In the genomic region with DNA sequence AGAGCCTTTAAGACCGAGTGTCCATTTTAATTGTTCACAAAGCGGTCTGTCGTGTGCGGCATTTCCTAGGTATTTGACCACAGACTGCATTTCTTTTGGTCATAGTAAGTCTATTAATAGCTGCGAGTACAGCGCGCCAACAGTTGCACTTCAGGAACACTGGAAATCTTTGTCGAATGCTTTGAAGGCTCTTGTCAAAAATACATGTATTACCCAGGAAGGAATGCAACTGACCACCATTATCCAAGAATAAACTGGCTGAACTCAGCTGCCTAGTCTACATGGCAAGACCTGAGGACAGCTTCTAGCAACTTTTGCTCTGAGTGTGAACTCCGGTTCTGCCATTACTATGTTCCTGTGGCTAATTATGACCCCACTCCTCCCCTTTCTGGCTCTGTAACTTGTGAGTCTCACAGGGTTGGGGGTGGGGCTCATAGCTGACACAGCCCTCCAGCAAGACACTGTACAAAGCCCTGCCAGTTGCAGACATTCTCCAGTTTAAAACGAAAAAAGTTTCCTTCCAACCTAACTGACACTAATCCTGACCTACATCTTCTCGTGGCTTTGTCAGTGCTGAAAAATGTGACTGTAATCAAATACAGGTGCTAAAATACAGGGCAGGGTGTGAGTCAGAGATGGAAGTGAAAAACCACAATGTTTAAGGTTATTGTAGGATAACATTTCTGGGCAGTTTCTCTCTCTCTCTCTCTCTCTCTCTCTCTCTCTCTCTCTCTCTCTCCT, we compare ENCODE assay signal across 10 mouse cellular contexts.
DNase-seq lines count a peak whose midpoint lies in the region; ATAC-seq and TF ChIP-seq lines count a peak whose summit lies in the region.
"Had no signal": no experiment of that assay in that cellular context is flagged by ENCODE, and none has a peak within 500 bp of the region (broad histone marks: within the 10 kb centered on the region; RNA-seq: fewer than 3 reads in every experiment).

No protein-coding gene starts in this region.

- ATAC-seq in heart, embryonic 16.5 days (replicated peaks; ENCODE audit: extremely low read depth, insufficient read depth, low FRiP score), result peak; percentile 82
- ATAC-seq in midbrain, postnatal 0 days (ENCODE audit: low FRiP score), result no peak
- ATAC-seq in forebrain, embryonic 15.5 days (replicated peaks), result no peak
- no peak for ATAC-seq in midbrain, embryonic 11.5 days (ENCODE audit: low FRiP score)

- in situ Hi-C loops in CH12.LX (cut with MboI; ENCODE audit: low pct_ligation_motif_present, low pct_unique_long_range_greater_than_20kb, low sequenced_read_pairs), result loop anchor here (5.0 to 10.0 kb wide), 2 partner anchors 53 to 150 kb away; partner anchors contain the start of gene Dimt1

- peak overlapping the region; percentile 80 for H3K4me2 ChIP-seq in CH12.LX (ENCODE audit: insufficient read depth, low read depth, poor library complexity, severe bottlenecking)
- peak overlapping the region; percentile 50 for H3K4me2 ChIP-seq in heart, embryonic 16.5 days (ENCODE audit: low read depth, low read length)
- no peak overlapping the region for H3K4me2 ChIP-seq in midbrain, postnatal 0 days (ENCODE audit: low read depth, low read length, poor library complexity, severe bottlenecking)
- H3K4me2 ChIP-seq in forebrain, embryonic 15.5 days (replicated peaks), result no peak overlapping the region
- no peak overlapping the region for H3K4me2 ChIP-seq in midbrain, embryonic 11.5 days

- no peak for TF ChIP-seq POLR2A in CH12.LX (IDR thresholded peaks at IDR 0.05; ENCODE audit: low read depth, low read length)

- peak overlapping the region; percentile 44 for H3K9ac ChIP-seq in CH12.LX (ENCODE audit: insufficient read depth, low read depth)
- H3K9ac ChIP-seq in heart, embryonic 16.5 days (ENCODE audit: low read length), result no peak overlapping the region
- no peak overlapping the region for H3K9ac ChIP-seq in midbrain, postnatal 0 days (replicated peaks; ENCODE audit: low read length, poor library complexity, severe bottlenecking)
- no peak overlapping the region for H3K9ac ChIP-seq in forebrain, embryonic 15.5 days (replicated peaks)
- no peak overlapping the region for H3K9ac ChIP-seq in midbrain, embryonic 11.5 days (ENCODE audit: low read length)

- H3K4me3 ChIP-seq in CH12.LX (replicated peaks in 1 of 3; ENCODE audit: low read depth in 2 of 3, low read length in 2 of 3, poor library complexity in 1 of 3) (peak overlapping the region; percentile 21 to 35 (median 22)), macrophage (ENCODE audit: inconsistent target) (peak overlapping the region; percentile 8; the same call in 1 of the 2 replicates)
- peak overlapping the region; percentile 17; the same call in 1 of the 2 replicates for H3K4me3 ChIP-seq in heart, embryonic 16.5 days (ENCODE audit: low read length)
- H3K4me3 ChIP-seq in midbrain, postnatal 0 days (ENCODE audit: low read depth, low read length), result no peak overlapping the region
- H3K4me3 ChIP-seq in forebrain, embryonic 15.5 days, result no peak overlapping the region
- H3K4me3 ChIP-seq in midbrain, embryonic 11.5 days (ENCODE audit: low read depth, low read length), result no peak overlapping the region
- H3K4me3 ChIP-seq: midbrain, embryonic 10.5 days had no signal

- no peak for TF ChIP-seq RAD21 in CH12.LX (IDR thresholded peaks at IDR 0.05; ENCODE audit: low read depth, low read length)

- peaks cover 19 to 28% of the 10 kb centered on the region in 2 experiments for H3K4me1 ChIP-seq in CH12.LX (ENCODE audit: control insufficient read depth in 1 of 2, insufficient read depth in 2 of 2)
- peaks cover 22% of the 10 kb centered on the region for H3K4me1 ChIP-seq in heart, embryonic 16.5 days (ENCODE audit: control insufficient read depth, insufficient read depth, low read length)
- no peaks in the 10 kb centered on the region for H3K4me1 ChIP-seq in midbrain, postnatal 0 days (ENCODE audit: insufficient read depth, low read length)
- no peaks in the 10 kb centered on the region for H3K4me1 ChIP-seq in forebrain, embryonic 15.5 days
- H3K4me1 ChIP-seq in midbrain, embryonic 11.5 days (ENCODE audit: control insufficient read depth, insufficient read depth, low read length), result no peaks in the 10 kb centered on the region

- 21% methylated on average over 11 of the region's 11 CpGs for WGBS in heart, embryonic 16.5 days
- 7% methylated on average over 11 of the region's 11 CpGs for WGBS in macrophage (ENCODE audit: missing documents)
- 79% methylated on average over 11 of the region's 11 CpGs for WGBS in midbrain, postnatal 0 days
- WGBS in forebrain, embryonic 15.5 days, result 75% methylated on average over 11 of the region's 11 CpGs
- WGBS in midbrain, embryonic 11.5 days, result 87% methylated on average over 11 of the region's 11 CpGs

- H3K27ac ChIP-seq in CH12.LX (ENCODE audit: insufficient read depth, low read depth), result no peak overlapping the region
- H3K27ac ChIP-seq in heart, embryonic 16.5 days (ENCODE audit: low read length), result peak overlapping the region; percentile 91
- peak overlapping the region; percentile 22; the same call in 1 of the 2 replicates for H3K27ac ChIP-seq in macrophage
- H3K27ac ChIP-seq in midbrain, postnatal 0 days (ENCODE audit: low read depth, low read length), result no peak overlapping the region
- no peak overlapping the region for H3K27ac ChIP-seq in forebrain, embryonic 15.5 days (replicated peaks)
- H3K27ac ChIP-seq in midbrain, embryonic 11.5 days (ENCODE audit: low read depth, low read length), result no peak overlapping the region
- H3K27ac ChIP-seq: midbrain, embryonic 10.5 days had no signal

- H3K79me2 ChIP-seq in CH12.LX (replicated peaks; ENCODE audit: control insufficient read depth, extremely low read depth, insufficient read depth, poor library complexity, severe bottlenecking) (no peaks in the 10 kb centered on the region), macrophage (ENCODE audit: inconsistent target) (no peaks in the 10 kb centered on the region)

- dilution Hi-C loops in CH12.LX (cut with MboI; ENCODE audit: extremely low pct_ligation_motif_present, extremely low pct_unique_long_range_greater_than_20kb, low sequenced_read_pairs), result no loop called here

- TF ChIP-seq CTCF in CH12.LX (conservative IDR thresholded peaks at IDR 0.05 in 1 of 2, IDR thresholded peaks at IDR 0.05 in 1 of 2; ENCODE audit: low read depth in 2 of 2, low read length in 2 of 2), result no peak
- TF ChIP-seq CTCF in midbrain, postnatal 0 days (IDR thresholded peaks at IDR 0.05), result no peak

- DNase-seq in 3T3-L1 (ENCODE audit: low read depth, low spot score) (peak; percentile 95), CH12.LX (ENCODE audit: extremely low read depth) (peak; percentile 60)
- DNase-seq in cerebellum, postnatal 36 days, result no peak
- no peak for DNase-seq in midbrain, postnatal 0 days (ENCODE audit: low spot score)
- DNase-seq in midbrain, embryonic 11.5 days (ENCODE audit: low spot score, missing footprints), result no peak
- DNase-seq: kidney, adult 18-20 months had no signal

- peak; percentile 63; the same call in 1 of the 2 replicates for TF ChIP-seq EP300 in CH12.LX (IDR thresholded peaks at IDR 0.05; ENCODE audit: low read length)

- no peaks in the 10 kb centered on the region for H3K36me3 ChIP-seq in CH12.LX (replicated peaks in 1 of 2; ENCODE audit: control insufficient read depth in 1 of 2, insufficient read depth in 1 of 2, low read length in 1 of 2)
- no peaks in the 10 kb centered on the region for H3K36me3 ChIP-seq in heart, embryonic 16.5 days (ENCODE audit: control insufficient read depth, insufficient read depth)
- H3K36me3 ChIP-seq in macrophage (ENCODE audit: inconsistent target), result no peaks in the 10 kb centered on the region
- H3K36me3 ChIP-seq in midbrain, postnatal 0 days (ENCODE audit: insufficient read depth, low read length), result no peaks in the 10 kb centered on the region
- no peaks in the 10 kb centered on the region for H3K36me3 ChIP-seq in forebrain, embryonic 15.5 days
- H3K36me3 ChIP-seq in midbrain, embryonic 11.5 days (ENCODE audit: control insufficient read depth, insufficient read depth, low read length), result no peaks in the 10 kb centered on the region
- H3K36me3 ChIP-seq: midbrain, embryonic 10.5 days had no signal

- no peaks in the 10 kb centered on the region for H3K9me3 ChIP-seq in CH12.LX (replicated peaks; ENCODE audit: low read length)
- no peaks in the 10 kb centered on the region for H3K9me3 ChIP-seq in heart, embryonic 16.5 days (replicated peaks; ENCODE audit: control insufficient read depth, low read length)
- H3K9me3 ChIP-seq in midbrain, postnatal 0 days (ENCODE audit: low read length), result no peaks in the 10 kb centered on the region
- H3K9me3 ChIP-seq in forebrain, embryonic 15.5 days, result no peaks in the 10 kb centered on the region
- no peaks in the 10 kb centered on the region for H3K9me3 ChIP-seq in midbrain, embryonic 11.5 days (ENCODE audit: control insufficient read depth, low read length)
- H3K9me3 ChIP-seq: midbrain, embryonic 10.5 days had no signal

- peaks cover 3% of the 10 kb centered on the region for H3K27me3 ChIP-seq in CH12.LX (replicated peaks)
- H3K27me3 ChIP-seq in heart, embryonic 16.5 days (ENCODE audit: control insufficient read depth, insufficient read depth, low read length), result no peaks in the 10 kb centered on the region
- H3K27me3 ChIP-seq in midbrain, postnatal 0 days (ENCODE audit: insufficient read depth, low read length), result no peaks in the 10 kb centered on the region
- H3K27me3 ChIP-seq in forebrain, embryonic 15.5 days, result no peaks in the 10 kb centered on the region
- H3K27me3 ChIP-seq in midbrain, embryonic 11.5 days (ENCODE audit: control insufficient read depth, insufficient read depth, low read length), result no peaks in the 10 kb centered on the region

TF ChIP-seq in CH12.LX, 34 proteins besides CTCF, POLR2A, EP300 and RAD21 (continues in another document):
- no peak for TF ChIP-seq MAX (IDR thresholded peaks at IDR 0.05; ENCODE audit: low read length)
- no peak for TF ChIP-seq NRF1 (IDR thresholded peaks at IDR 0.05; ENCODE audit: low read depth, low read length)
- no peak for TF ChIP-seq PAX5 (IDR thresholded peaks at IDR 0.05; ENCODE audit: low read length)
- no peak for TF ChIP-seq MEF2A (IDR thresholded peaks at IDR 0.05; ENCODE audit: borderline replicate concordance, low read depth, low read length)
- no peak for TF ChIP-seq ETS1 (conservative IDR thresholded peaks at IDR 0.05; ENCODE audit: low read depth, low read length)
- TF ChIP-seq IRF4 (IDR thresholded peaks at IDR 0.05; ENCODE audit: low read depth, low read length), result no peak
- no peak for TF ChIP-seq USF2 (conservative IDR thresholded peaks at IDR 0.05; ENCODE audit: low read depth, low read length)
- TF ChIP-seq TBP (conservative IDR thresholded peaks at IDR 0.05; ENCODE audit: low read depth, low read length), result no peak
- TF ChIP-seq MXI1 (IDR thresholded peaks at IDR 0.05; ENCODE audit: low read depth, low read length), result 0 out of 2 replicates have a peak, but pooled peaks have one; percentile 6
- TF ChIP-seq SIN3A (IDR thresholded peaks at IDR 0.05; ENCODE audit: low read length), result no peak
- no peak for TF ChIP-seq ZMIZ1 (IDR thresholded peaks at IDR 0.05; ENCODE audit: low read depth, low read length)
- TF ChIP-seq ZNF384 (IDR thresholded peaks at IDR 0.05; ENCODE audit: low read depth, low read length), result no peak
- TF ChIP-seq HCFC1 (IDR thresholded peaks at IDR 0.05; ENCODE audit: low read depth, low read length), result no peak
- no peak for TF ChIP-seq RCOR1 (conservative IDR thresholded peaks at IDR 0.05; ENCODE audit: low read depth, low read length)

Comparison
In these comparisons a context has a peak if more than half of its experiments do, and no peak if none do; other contexts are left out.
1. DNase-seq: peak in 3T3-L1 (single experiment) and CH12.LX (single experiment); none in cerebellum, postnatal 36 days (0 of 2), midbrain, postnatal 0 days (single experiment) and midbrain, embryonic 11.5 days (single experiment).
2. H3K27ac ChIP-seq: peak in heart, embryonic 16.5 days (single experiment) and macrophage (single experiment); none in CH12.LX (single experiment), midbrain, postnatal 0 days (single experiment), forebrain, embryonic 15.5 days (single experiment) and midbrain, embryonic 11.5 days (single experiment).
3. H3K4me2 ChIP-seq: peak in CH12.LX (single experiment) and heart, embryonic 16.5 days (single experiment); none in midbrain, postnatal 0 days (single experiment), forebrain, embryonic 15.5 days (single experiment) and midbrain, embryonic 11.5 days (single experiment).
4. H3K4me3 ChIP-seq: peak in CH12.LX (3 of 3), heart, embryonic 16.5 days (single experiment) and macrophage (single experiment); none in midbrain, postnatal 0 days (single experiment), forebrain, embryonic 15.5 days (single experiment) and midbrain, embryonic 11.5 days (single experiment).